Mouse (Mus musculus): ENCODE measurements at regions not wholly inside any gene's neighbourhood (a gene's known extent, or its start where the extent isn't known, plus 50 kb on each side); places are given as distances from the start of the nearest gene placed in this dataset.

DNA sequence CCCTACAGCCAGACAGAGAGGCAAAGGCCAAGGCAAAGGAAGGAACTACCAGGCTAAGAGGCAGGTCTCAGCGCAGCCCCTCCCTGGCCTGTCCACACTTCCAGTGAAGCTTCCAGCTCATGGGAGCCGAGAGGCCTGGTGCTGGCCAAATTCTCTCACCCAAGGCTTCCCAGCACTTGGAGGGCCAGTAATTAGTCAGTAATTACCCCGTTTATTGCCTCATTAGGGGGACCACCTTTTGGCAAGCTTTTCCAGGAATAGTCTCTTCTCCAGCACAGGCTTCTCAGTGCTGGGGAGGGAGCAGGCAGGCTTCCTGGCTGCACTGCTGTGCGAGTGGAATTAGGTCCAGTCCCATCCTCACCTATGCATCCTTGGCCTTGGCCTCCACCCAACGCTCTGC, 252.8 kb upstream of the Nxpe4 start:
- DNase-seq (ENCODE audit: low read depth, low spot score), result no peak

GRCm38 (mm10) chr9:47910501-47910906, 251.3 kb upstream of the Nxpe4 start:
- no peak for DNase-seq (ENCODE audit: low read depth, low spot score)

DNA sequence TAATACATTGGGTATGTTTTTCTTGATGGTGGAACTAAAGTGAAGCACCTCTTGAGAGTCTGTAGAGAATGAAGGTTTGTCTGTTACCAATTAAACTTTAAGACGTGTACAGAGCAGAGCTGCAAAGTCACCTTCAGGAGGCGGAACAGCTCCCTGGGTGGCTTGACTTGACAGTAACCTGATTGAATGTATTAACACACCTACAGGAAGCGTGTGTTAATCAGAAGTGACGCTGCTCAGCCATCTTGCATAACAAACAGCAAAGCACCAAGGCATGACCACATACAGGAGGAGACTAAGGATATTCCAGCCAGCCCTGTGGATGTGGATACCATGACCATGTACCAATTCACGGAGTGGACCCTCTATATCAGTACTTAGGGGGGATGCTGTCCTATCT, 249.0 kb upstream of the Nxpe4 start:
- no peak for DNase-seq (ENCODE audit: low read depth, low spot score)

GRCm38 (mm10) chr9:47935299-47935698, 226.5 kb upstream of the Nxpe4 start:
- peak; percentile 11 for DNase-seq (ENCODE audit: low read depth, low spot score)

GRCm38 (mm10) chr9:47935957-47936457, 225.8 kb upstream of the Nxpe4 start:
- no peak for DNase-seq (ENCODE audit: low read depth, low spot score)

DNA sequence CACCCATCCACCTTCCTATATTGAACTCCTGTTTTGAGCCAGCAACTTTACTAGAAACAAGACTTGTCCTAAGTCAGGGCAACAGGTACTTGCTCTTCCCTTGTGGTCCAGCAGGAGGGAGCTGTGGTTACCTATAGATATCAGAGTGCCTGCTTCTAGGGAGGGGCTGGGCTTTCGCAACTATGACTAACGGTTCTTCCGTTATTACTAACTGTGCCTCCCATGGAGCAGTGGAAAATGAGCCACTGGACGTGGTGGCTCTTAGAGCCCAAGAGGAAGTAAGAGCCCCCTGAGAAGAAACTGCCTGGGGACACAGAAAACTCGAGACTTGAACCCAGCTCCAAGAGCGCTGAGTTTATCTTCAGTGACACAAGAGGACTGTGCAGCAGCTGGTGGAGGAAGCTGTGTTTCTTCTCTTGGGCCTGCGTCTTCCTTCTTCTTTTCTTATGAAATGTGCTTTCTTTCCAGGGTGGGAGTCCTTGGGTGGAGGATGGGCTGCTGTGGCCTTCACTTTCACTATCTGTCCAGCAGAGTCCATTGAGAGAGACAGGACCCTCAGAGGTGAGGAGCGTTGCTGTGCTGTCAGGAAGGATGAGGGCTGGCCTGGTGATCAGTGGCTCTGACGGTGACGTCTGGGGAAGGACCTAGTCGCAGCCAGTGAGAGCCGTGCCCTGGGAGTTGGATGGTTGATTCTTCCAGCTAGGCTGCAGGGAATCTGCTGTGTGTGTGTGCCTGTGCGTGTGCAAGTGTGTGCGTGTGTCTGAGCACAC, 222.7 kb upstream of the Nxpe4 start:
- DNase-seq (ENCODE audit: low read depth, low spot score), result no peak

- DNase-seq (ENCODE audit: low read depth, low spot score), result no peak
Measured at GRCm38 (mm10) chr9:47942761-47943583, 218.9 kb upstream of the Nxpe4 start.

DNA sequence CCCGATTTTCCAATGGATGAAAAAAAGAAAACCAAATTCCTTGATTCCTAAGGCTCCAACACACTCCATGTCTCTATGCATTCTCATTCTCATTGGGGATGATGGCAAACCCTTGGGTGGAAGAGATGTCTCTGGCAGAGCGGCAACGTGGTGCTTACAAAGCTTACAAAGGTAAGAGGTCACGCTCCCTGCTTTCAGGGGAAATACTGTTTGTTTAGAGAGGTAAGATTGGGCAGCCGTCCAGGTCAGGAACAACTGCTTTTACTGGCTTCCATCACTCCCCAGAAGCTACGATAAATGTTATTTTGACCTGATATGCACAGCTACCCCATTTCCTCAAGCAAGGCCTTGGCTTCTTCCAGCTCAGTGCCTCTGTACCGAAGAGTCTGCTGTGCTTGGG, 215.6 kb upstream of the Nxpe4 start:
- no peak for DNase-seq (ENCODE audit: low read depth, low spot score)

DNA sequence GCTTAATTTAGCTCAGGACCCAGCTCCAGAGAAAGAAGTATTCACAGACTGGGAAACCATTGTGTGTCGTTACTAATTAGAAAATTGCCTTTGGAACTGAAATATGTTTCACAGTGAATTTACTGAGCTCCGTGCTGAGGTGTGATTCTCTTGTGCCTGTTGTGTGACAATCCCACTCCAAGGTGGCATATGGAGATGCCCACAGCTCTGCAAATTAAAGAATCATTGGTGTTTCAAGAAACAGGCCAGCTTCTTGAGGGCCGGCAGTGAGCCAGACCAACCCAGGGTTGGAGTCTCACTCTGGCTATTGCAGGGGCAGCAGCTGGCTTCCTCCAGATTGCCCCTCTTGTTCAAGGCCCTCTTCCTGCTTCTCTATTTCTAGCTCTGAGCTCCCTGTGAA, 203.9 kb upstream of the Nxpe4 start:
- DNase-seq (ENCODE audit: low read depth, low spot score), result no peak

DNA sequence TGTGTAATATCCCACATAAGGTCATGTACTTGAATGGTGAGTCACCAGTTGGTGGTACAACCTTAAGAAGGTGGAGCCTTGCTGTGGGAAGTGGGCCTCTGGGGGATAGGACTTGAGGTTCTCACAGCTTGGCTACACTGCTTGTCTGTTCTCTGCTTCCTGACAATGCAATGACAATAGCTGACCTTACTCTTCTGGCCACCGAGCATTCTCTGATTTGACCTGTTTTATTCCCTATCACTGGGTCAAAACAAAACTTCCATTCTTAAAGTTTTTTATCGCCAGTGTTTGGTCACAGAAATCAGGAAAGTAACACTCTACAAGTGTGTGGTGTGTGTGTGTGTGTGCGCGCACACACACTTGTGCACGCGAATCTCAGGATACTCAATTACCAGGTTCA, 203.0 kb upstream of the Nxpe4 start:
- DNase-seq (ENCODE audit: low read depth, low spot score), result no peak

DNA sequence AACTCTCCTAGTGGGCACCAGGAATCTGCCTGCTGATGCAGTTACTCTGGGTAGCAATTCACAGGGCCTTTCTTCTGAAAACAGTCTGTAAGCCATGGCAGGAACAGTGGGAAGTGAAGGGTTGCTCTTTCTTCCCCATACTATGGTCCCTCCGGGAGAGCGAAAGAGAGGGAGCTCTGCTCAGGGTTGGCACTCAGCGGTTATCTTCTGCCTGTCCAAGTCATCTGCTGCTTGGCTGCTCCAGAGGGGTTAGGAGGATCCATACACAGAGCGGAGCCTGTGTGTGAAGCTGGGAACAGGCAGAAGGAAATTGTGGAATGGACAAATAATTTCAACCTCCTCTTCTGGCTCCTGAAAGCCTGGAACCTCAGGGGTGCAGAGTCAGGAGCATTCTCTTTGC, 200.6 kb upstream of the Nxpe4 start:
- DNase-seq (ENCODE audit: low read depth, low spot score), result no peak

DNA sequence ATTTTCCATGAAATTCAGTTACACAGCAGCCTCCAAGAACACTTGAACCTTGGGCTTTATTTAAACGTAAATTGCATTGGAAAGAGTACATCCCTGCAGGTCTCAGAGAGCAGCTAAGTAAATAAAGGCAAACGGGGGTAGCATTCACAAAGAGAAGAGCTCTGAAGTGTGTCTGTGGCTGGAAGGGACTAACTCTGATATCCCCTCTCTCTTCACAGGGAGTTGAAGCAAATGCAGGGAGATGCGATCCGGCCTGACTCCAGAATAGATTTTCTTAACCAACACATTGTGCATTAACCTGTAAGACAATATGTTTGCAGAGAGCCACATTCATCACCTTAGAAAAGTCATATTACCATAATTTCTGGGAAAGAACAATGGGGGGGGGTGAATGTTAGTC, 199.7 kb upstream of the Nxpe4 start:
- no peak for DNase-seq (ENCODE audit: low read depth, low spot score)

- DNase-seq (ENCODE audit: low read depth, low spot score), result no peak
Measured at GRCm38 (mm10) chr9:47962589-47962988, 199.2 kb upstream of the Nxpe4 start.

DNA sequence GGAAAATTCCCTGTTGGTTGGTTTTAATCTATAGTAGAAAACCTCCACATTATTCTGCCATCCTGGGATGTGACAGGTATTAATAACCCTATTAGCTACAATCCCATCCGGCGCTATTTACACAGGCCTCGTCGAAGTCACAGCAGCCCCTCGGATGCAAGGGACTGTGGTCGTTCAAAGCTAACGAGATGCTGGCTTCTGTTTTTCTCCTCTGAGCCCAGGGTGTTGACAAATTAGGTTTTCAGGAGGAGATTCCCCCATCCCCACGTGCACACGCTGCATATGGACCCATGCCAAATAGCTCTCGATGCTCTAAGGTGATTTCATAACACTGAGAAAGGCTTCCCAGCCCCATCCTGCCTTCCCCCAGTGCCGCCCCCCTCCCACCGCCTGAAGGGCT, 188.7 kb upstream of the Nxpe4 start:
- DNase-seq (ENCODE audit: low read depth, low spot score), result no peak

DNA sequence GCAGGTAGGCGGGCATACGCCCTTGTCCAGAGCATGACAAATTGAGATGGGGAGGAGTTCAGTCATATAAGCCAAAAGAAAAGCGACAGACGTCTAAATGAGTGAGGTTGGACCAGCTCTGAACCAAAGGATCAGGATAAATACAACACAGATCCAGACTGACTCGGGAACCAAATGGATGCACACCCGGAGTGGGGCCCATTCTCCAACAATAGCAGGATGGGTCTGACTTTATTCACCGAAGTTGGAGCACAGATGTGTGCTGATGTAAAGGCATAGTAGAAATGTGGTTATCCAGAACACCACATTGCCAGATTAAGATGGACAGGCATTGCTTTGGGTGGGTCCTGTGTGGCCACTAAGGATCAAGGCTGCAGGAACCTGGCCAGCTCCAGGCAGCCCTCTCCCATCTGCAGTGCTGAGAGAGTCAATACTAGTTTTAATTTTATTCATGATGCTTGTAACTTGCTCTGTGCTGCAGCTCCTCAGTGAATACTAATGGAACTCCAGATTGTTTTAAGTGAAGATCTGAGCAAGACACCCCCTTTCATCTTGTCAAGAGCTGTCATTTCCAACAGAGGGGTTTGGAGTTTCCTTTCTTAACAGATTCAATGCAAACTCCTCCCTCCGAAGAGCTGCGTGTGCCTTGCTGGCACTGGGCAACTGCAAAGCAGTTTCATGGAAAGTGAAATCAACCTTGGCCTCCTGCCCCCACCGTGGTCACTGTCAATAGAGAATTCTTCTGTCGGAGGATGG, 176.3 kb upstream of the Nxpe4 start:
- no peak for DNase-seq (ENCODE audit: low read depth, low spot score)

- no peak for DNase-seq (ENCODE audit: low read depth, low spot score)
Measured at GRCm38 (mm10) chr9:47987266-47987665, 174.6 kb upstream of the Nxpe4 start.

GRCm38 (mm10) chr9:47994671-47995070, 167.2 kb upstream of the Nxpe4 start:
- DNase-seq (ENCODE audit: low read depth, low spot score), result no peak

DNA sequence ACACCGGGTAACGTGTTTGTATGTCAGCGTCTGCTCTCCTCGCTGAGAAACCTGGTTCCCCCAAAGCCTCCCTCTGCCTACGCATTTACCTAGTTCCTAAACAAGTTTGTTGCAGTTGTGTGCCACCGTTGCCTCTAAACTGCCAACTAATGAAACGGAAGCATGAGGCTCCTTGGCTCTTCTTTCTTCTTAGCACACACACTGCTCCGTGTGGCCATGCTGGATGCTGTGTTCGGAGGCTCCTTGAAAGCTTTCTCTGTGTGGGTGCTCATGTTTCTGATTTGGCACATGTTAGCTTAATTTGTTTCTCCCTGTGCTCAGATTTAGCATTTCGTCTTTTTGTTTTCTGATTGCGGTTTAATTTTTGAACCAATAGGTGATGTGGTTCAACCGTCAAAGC, 162.2 kb upstream of the Nxpe4 start:
- no peak for DNase-seq (ENCODE audit: low read depth, low spot score)

DNA sequence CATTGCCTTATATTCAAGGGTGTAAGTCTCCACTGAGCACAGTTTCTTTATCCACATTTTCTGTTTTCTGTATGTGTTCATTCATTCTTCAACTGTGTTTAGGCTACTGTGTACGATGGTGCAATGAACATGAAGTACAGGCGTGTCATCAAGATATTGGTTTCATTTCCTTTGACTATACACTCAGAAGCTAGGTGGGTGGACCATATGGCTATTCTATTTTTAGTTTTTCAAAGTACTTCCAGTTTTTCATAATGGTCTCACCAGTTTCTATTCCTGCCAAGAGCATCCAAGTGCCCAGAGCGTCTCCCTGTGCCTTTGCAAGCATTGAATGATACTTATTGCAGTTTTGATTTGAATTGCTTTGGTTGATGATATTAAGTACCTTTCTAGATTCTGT, 132.8 kb upstream of the Nxpe4 start:
- DNase-seq (ENCODE audit: low read depth, low spot score), result no peak

DNA sequence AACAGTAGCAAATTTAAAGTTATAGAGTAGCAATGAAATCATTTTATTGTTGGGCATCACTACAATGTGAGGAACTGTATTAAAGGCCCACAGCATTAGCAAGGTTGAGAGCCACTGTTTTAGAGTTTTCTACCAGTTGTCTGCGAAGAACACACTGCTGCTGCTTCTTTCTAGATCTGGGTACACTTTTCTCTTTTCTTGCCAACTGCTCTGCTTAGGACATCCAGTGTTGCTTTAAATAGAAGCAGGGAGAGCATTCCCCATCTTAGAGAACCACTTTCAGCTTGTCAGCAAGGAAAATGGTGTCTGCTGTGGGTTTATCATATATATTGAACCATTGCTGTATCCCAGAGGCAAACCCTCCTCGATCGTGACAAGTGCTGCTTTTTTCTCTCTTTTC, 131.0 kb upstream of the Nxpe4 start:
- DNase-seq (ENCODE audit: low read depth, low spot score), result no peak

- DNase-seq (ENCODE audit: low read depth, low spot score), result no peak
Measured at GRCm38 (mm10) chr9:48035959-48036358, 125.9 kb upstream of the Nxpe4 start.

DNA sequence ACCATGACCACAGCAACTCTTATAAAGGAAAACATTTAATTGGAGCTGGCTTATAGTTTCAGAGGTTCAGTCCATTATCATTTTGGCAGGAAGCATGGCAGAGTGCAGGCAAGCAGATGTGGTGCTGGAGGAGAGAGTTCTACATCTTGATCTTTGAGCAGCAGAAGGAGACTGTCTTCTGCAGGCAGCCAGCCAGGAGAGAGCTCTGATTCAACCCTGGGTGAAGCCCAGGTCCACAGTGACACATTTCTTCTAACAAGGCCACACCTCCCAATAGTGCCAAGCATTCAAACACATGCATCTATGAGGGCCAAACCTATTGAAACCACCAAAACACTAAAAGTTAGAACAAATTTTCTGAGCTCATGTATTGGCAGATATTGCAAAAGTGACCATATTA, 117.0 kb upstream of the Nxpe4 start:
- no peak for DNase-seq (ENCODE audit: low read depth, low spot score)

All from 3T3-L1 (cell line).